Mouse (Mus musculus) layer of hippocampus, adult 8-10 months (tissue): Measurements from ENCODE around the gene Vmn2r86. TPM values are rescaled to one million over a fixed set of nuclear protein-coding genes. Genes with fewer than 3 reads are reported as not detected.
"Not testable (repeated sequence)": the region's sequence is repeated elsewhere in the genome, so short reads cannot be mapped to it uniquely, and the experiment has no call there.

Experiments used
- DNase-seq, 2 experiments: peaks; one replicate each; pipeline ENCODE4 v3.0.0; 2022; ENCODE audit warnings: low spot score in 2 of 2
- total RNA-seq, 4 experiments: library from RNA; stranded (reverse); gene quantifications; 2 replicates each; pipeline ENCODE4 v1.2.4; 2022

Gene Vmn2r86
- under 1 TPM; 0.18 to 0.32 (median 0.27) TPM for total RNA-seq

GRCm38 (mm10) chr10:130455950-130456349, at the start of gene Vmn2r86:
Gene Vmn2r86, minus strand, starts transcription at chr10:130456050.
- not testable (repeated sequence) for DNase-seq

- DNase-seq: no peak
Observed at GRCm38 (mm10) chr10:130497296-130497695, 41.4 kb upstream of the Vmn2r86 start, which contains the start of gene Vmn2r87. Gene Vmn2r87, minus strand, starts transcription at chr10:130497396.

- no peak for DNase-seq
Observed at GRCm38 (mm10) chr10:130470311-130470760, 14.5 kb upstream of the Vmn2r86 start.

DNA sequence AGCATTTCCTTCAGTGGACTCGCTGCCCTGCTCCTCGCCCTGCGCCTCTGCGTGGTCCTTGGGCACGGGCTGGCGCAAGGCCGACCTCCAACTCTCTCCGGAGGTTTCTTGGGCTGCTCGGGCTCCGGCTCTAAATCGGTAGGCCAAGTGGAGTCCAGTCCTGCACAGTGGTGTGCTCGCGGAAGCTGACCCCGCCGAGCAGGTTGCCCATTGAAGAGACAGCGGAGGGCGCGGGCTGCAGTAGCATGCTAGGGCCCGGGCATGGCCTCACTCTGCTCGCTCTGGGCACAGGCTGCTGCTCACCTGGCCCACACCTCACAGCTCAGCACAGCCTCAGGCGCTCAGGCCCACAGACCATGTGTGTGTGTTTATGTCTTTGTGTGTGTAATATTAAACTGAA, 11.1 kb downstream of the Vmn2r86 start:
- DNase-seq: no peak

- not testable (repeated sequence) for DNase-seq
Observed at GRCm38 (mm10) chr10:130434185-130434898, 21.5 kb downstream of the Vmn2r86 start.

DNA sequence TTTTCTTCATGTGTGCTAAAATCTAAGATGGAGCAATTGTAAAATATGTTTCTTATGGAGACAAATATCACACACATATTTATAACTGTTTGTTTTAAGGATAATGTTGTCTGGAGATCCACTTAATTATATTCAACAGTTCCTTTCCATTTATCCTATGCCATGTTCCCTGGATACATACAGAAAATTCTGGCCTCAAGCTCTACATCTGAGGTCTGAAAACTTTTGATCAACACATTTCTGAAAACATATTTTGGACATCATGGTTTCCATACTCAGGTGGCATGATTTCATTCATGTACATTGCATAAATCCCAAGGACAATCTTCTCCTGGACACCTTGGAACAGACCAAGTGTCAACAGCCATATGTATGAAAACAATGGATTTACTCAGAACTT, 26.2 kb downstream of the Vmn2r86 start, which contains the start of gene Vmn2r85:
Gene Vmn2r85, minus strand, starts transcription at position 101 of the 400 bp plus-strand sequence.
- not testable (repeated sequence) for DNase-seq

DNA sequence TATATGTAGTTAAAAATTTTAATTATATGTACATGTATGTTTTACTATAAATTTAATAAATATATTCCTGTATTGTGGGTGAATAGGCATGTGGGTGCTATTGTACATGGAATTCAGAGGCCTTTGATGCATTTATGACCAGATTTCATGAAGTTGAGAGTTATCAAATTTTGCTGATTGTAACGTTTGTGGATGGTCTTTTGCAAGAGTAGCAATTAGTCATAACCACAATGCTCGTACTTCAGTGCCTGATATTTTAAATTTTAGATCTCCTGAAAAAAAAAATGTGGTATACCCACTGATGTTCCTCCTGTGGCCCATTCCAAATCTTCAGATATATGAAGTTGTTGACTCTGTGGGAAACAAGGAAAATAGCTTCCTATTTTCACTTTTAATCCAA, 33.5 kb downstream of the Vmn2r86 start:
- DNase-seq: not testable (repeated sequence)

GRCm38 (mm10) chr10:130420401-130420800, 35.4 kb downstream of the Vmn2r86 start:
- no peak for DNase-seq

DNA sequence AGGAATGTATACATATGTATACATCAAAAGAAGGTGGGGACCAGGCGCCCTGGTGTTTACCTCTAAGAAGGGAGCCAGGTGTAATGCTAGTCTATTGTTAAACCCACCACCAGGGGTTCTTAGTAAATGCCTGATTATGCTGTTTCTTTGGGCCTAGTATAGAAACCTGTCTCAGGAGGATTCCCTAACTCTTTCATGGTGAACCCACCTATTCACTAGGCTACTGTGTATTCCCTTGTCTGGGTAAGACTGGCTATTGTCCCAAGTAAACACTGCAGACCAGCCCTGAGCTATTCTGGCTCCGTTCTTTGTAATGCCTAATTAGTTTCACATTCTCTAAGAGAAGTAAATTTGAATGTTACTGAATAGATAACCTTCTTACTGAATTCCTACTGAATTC, 35.9 kb downstream of the Vmn2r86 start:
- not testable (repeated sequence) for DNase-seq

GRCm38 (mm10) chr10:130416352-130416751, 39.5 kb downstream of the Vmn2r86 start:
- not testable (repeated sequence) for DNase-seq

DNA sequence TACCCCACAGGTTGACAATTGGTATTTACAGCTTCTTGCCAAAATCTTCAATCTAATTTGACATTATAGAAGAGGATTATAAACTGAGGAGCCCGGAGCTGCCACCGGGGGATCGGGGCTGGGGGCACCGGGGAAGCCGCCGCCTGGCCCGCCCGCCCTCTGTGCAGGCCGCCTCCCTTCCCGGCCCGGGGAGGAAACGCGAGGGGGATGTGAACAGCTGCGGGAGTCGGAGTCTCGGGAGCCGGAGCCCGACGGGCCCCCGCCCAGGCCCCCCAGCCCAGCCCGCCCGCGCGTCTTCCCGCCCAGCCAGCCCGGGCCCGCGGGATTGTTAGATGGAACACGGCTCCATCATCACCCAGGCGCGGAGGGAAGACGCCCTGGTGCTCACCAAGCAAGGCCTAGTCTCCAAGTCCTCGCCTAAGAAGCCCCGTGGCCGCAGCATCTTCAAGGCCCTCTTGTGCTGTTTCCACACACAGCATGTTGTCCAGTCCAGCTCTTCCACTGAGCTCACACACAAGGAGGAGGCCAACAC, 43.6 kb downstream of the Vmn2r86 start:
- not testable (repeated sequence) for DNase-seq

- no peak for DNase-seq
Observed at GRCm38 (mm10) chr10:130394232-130394631, 61.6 kb downstream of the Vmn2r86 start, which contains the start of gene Vmn2r84. Gene Vmn2r84, minus strand, starts transcription at chr10:130394332.

Other genes with a start within 250 kb of the Vmn2r86 start
- not detected for gene Olfr827, start 241.6 kb downstream of the Vmn2r86 start, total RNA-seq
- gene Neurod4, start 175.8 kb downstream of the Vmn2r86 start, total RNA-seq: under 1 TPM in 2 of 4 experiments, not detected in 2; 0.22 to 0.32 TPM
- gene Tespa1, start 133.2 kb downstream of the Vmn2r86 start, total RNA-seq: 1 to 10 TPM; 1.5 to 2.7 (median 1.6) TPM
- gene Vmn2r84, start 61.7 kb downstream of the Vmn2r86 start, total RNA-seq: under 1 TPM; 0.10 to 0.25 (median 0.19) TPM
- gene Vmn2r85, start 26.3 kb downstream of the Vmn2r86 start, total RNA-seq: under 1 TPM; 0.52 to 0.64 (median 0.58) TPM
- 1 to 10 TPM in 1 of 4 experiments, under 1 TPM in 3; 0.55 to 1.1 (median 0.70) TPM for gene Vmn2r87, start 41.3 kb upstream of the Vmn2r86 start, total RNA-seq